Mouse (Mus musculus) olfactory bulb, adult 2 months (tissue): ENCODE measurements at regions not wholly inside any gene's neighbourhood (a gene's known extent, or its start where the extent isn't known, plus 50 kb on each side); places are given as distances from the start of the nearest gene placed in this dataset.

Experiments
- H3K27ac ChIP-seq: fragments of 200-500 bp; 2 replicates; pipeline ENCODE4 v1.5.1; 2012; ENCODE audit warnings: low read depth, low read length; ENCODE audit not compliant: insufficient read depth
- H3K4me1 ChIP-seq: fragments of 200-500 bp; 2 replicates; pipeline ENCODE4 v1.6.1; 2012; ENCODE audit warnings: low read length; ENCODE audit not compliant: control insufficient read depth, insufficient read depth
- H3K4me3 ChIP-seq: fragments of 200-500 bp; 2 replicates; pipeline ENCODE4 v1.5.1; 2012; ENCODE audit warnings: mild to moderate bottlenecking, low read depth, low read length, moderate library complexity; ENCODE audit not compliant: insufficient read depth
- CTCF ChIP-seq: fragments of 200-500 bp; IDR thresholded peaks from 2 replicates; pipeline ENCODE4 v1.5.1; 2012; ENCODE audit warnings: low read depth, mild to moderate bottlenecking, low read length, moderate library complexity; ENCODE audit not compliant: insufficient read depth
- POLR2A ChIP-seq: fragments of 200-500 bp; IDR thresholded peaks from 2 replicates; pipeline ENCODE4 v1.6.1; 2012; ENCODE audit warnings: mild to moderate bottlenecking, low read depth, low read length, moderate library complexity; ENCODE audit not compliant: insufficient read depth
- WGBS: fragments of 180-500 bp; shearing (Covaris S2); methylation state at CpG from one replicate; pipeline ENCODE4 v1.1.7; 2018; 5-methylcytosine and 5-hydroxymethylcytosine counted together

- Histone ChIP-seq H3K4me3 (no peak overlapping the region), H3K4me1 (no peaks in the 10 kb centered on the region), H3K27ac (no peak overlapping the region)
- WGBS: 86% methylated on average over 2 of the region's 2 CpGs
- TF ChIP-seq CTCF (no peak), POLR2A (no peak)
Measured at GRCm38 (mm10) chr8:103561606-103562005, 539.8 kb upstream of the Cdh5 start.

GRCm38 (mm10) chr8:103570864-103571425 is 530.5 kb upstream of the Cdh5 start:
- no peak overlapping the region for H3K27ac ChIP-seq
- TF ChIP-seq CTCF (no peak), POLR2A (no peak)
- no peaks in the 10 kb centered on the region for H3K4me1 ChIP-seq
- 53% methylated on average over 11 of the region's 11 CpGs for WGBS
- H3K4me3 ChIP-seq: no peak overlapping the region

- WGBS: 93% methylated on average over 3 of the region's 3 CpGs
- TF ChIP-seq CTCF: no peak
- no peak for TF ChIP-seq POLR2A
- H3K4me3 ChIP-seq: no peak overlapping the region
- H3K4me1 ChIP-seq: no peaks in the 10 kb centered on the region
- H3K27ac ChIP-seq: no peak overlapping the region
Measured at GRCm38 (mm10) chr8:103577147-103577546, 524.3 kb upstream of the Cdh5 start.

GRCm38 (mm10) chr8:103578006-103578405 is 523.4 kb upstream of the Cdh5 start:
- 90% methylated on average over 6 of the region's 6 CpGs for WGBS
- TF ChIP-seq POLR2A (no peak), CTCF (no peak)
- Histone ChIP-seq H3K4me1 (0 out of 2 replicates have a peak, but pooled peaks cover 2% of the 10 kb centered on the region), H3K27ac (no peak overlapping the region), H3K4me3 (no peak overlapping the region)

- WGBS: 84% methylated on average over 6 of the region's 6 CpGs
- Histone ChIP-seq H3K27ac (no peak overlapping the region), H3K4me3 (no peak overlapping the region), H3K4me1 (no peaks in the 10 kb centered on the region)
- TF ChIP-seq POLR2A: no peak
- no peak for TF ChIP-seq CTCF
Measured at GRCm38 (mm10) chr8:103608291-103608690, 493.1 kb upstream of the Cdh5 start.

- 28% methylated on average over 3 of the region's 3 CpGs for WGBS
Measured at GRCm38 (mm10) chr8:103623781-103624434, 477.5 kb upstream of the Cdh5 start.

GRCm38 (mm10) chr8:103625166-103625890 is 476.1 kb upstream of the Cdh5 start:
- Histone ChIP-seq H3K27ac (no peak overlapping the region), H3K4me3 (no peak overlapping the region), H3K4me1 (peaks cover 3% of the 10 kb centered on the region)
- no peak for TF ChIP-seq CTCF
- no peak for TF ChIP-seq POLR2A
- 80% methylated on average over 7 of the region's 7 CpGs for WGBS

More at GRCm38 (mm10) chr8:103623781-103624434, 477.5 kb upstream of the Cdh5 start:
- peaks cover 3% of the 10 kb centered on the region for H3K4me1 ChIP-seq
- H3K4me3 ChIP-seq: no peak overlapping the region
- no peak overlapping the region for H3K27ac ChIP-seq
- TF ChIP-seq POLR2A: no peak
- TF ChIP-seq CTCF: no peak

GRCm38 (mm10) chr8:103626446-103626845 is 475.0 kb upstream of the Cdh5 start:
- WGBS: 83% methylated on average over 4 of the region's 4 CpGs

GRCm38 (mm10) chr8:103632543-103632942 is 468.9 kb upstream of the Cdh5 start:
- Histone ChIP-seq H3K4me3 (no peak overlapping the region), H3K4me1 (no peaks in the 10 kb centered on the region), H3K27ac (no peak overlapping the region)
- WGBS: 91% methylated on average over 6 of the region's 6 CpGs
- TF ChIP-seq CTCF (no peak), POLR2A (no peak)

More at GRCm38 (mm10) chr8:103626446-103626845, 475.0 kb upstream of the Cdh5 start:
- TF ChIP-seq POLR2A (no peak), CTCF (no peak)
- no peak overlapping the region for H3K27ac ChIP-seq
- H3K4me1 ChIP-seq: peaks cover 3% of the 10 kb centered on the region
- H3K4me3 ChIP-seq: no peak overlapping the region
